Mouse (Mus musculus) telencephalon, adult 2 months (tissue): Measurements from ENCODE around the gene Ppm1j.
"Not testable (repeated sequence)": the region's sequence is repeated elsewhere in the genome, so short reads cannot be mapped to it uniquely, and the experiment has no call there.

ENCODE experiments used
- DNase-seq: peaks from one replicate; pipeline ENCODE4 v3.0.0-alpha.2; 2011; ENCODE audit warnings: low read depth, low spot score

The Ppm1j gene

DNA sequence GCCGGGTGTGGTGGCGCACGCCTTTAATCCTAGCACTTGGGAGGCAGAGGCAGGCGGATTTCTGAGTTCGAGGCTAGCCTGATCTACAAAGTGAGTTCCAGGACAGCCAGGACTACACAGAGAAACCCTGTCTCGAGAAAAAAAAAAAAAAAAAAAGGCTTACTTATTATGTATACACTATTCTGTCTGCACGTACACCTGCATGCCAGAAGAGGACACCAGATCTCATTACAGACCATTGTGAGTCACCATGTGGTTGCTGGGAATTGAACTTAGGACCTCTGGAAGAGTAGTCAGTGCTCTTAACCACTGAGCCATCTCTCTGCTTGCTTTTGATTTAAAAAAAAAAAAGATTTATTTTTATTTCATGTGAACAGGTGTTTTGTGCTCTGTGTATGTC is 32.4 kb downstream of the Ppm1j start:
- DNase-seq, result not testable (repeated sequence)

DNA sequence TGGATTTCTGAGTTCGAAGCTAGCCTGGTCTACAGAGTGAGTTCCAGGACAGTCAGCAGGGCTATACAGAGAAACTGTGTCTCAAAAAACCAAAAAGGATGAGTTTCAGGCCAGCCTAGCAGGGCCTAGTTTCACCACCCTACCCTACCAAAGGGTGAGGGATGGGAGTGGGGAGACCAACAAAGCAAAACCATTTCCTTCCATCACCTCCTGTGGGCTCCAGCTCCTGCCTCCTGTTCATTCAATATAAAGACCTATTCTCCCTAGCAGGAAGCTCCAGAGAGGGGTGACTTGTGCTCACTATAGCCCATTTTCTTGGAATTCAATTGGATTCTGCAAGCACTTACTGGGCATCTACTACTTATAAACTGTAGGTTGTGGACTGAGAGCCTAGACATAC is 33.9 kb downstream of the Ppm1j start:
- DNase-seq, result no peak

DNA sequence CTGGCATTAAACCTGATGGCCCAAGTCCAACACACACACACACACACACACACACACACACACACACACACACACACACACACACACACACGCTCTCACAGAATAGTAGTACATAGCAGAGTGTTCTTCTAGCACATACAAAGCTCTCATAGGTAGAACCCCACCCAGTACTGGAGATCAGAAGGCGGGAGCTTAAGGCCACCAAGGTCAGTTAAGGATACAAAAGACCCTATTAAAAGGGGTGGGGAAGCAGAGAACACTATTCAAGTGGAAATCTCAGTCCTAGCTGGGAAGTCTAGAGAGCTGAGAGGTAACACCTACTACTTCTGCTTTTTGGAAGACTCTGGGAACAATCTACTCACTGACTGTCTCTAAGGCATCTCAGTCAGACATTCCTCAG is 34.5 kb downstream of the Ppm1j start:
- DNase-seq, result no peak

DNA sequence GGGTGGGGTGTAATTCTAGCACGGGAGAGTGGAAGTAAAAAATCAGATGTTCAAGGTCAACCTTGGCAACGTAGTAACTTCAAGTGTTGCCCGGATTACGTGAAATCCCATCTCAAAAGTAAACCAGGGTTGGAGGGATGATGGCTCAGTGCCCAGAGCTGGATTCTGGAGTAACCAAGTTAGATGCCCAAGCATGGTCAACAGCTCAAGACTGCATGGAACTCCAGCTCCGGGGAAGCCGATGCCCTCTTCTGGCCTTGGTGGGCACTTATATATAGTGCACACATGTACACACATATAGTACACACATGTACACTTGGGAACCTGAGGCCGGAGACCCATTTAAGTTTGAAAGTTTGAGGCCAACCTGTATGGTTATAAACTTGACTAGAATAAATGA is 35.3 kb downstream of the Ppm1j start:
- DNase-seq, result no peak

DNA sequence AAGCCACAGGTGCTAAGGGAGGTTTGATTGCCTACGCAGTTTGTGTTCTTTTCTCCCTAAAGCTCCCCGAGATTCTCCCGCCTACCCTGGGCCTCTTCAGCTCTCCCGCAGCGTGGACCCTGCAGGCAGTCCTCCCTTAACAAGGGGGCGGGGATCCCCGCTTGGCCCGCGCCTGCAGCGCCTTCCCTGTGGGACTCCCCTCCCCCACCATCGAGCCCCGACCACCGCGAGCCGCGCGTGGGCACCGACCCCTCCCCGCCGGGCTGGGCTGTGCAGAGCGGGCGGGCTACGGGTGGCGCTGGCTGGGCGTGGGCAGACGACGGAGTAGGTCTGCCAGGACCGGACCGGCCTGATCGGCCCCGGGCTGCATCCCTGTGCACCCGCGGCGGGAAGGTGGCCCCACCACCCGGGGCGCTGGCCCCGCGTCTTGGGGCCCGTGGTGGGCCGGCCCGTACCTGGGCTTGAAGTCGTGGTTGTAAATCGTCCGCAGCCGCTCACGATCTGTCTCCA is 36.7 kb downstream of the Ppm1j start:
- no peak for DNase-seq

DNA sequence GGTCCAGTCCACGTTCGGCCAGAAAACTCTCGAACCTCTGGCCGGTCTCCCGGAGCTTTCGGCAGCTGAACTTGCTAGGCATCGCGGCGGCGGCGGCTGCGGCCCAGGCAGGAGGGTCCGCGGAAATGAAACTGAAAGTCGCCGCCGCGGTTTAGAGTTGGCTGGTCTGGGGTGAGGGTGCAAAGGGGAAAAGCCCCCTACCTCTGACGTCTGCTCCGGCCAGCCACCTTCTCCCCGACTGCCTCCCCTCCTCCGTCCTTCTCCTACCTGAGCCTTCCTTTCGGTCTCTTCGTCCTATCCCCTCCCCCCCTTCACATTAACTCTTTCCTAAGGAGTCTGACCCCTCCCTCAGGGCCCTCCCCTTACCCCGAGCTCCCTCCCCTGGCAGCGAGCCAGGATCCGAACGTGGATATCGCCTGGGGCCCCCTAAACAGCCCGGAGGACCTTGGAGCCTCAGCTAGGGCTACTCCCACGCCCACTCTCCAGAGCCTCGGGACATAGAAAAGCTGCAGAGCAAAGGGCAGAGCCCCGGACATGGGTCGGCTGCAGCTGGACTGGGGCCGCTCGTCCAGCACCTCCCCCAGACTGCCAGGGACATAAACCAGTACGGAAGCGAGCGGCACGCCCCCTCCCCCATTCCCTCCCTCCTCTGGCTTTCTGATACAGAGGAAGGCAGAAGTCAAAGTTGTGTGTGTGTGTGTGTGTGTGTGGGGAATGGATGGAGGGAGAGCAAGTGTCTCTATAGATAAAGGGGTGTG is 37.3 kb downstream of the Ppm1j start, which contains the start of gene Mov10:
TSS of gene Mov10 (minus strand) at position 573 of the 758 bp plus-strand sequence.
- DNase-seq, result no peak

DNA sequence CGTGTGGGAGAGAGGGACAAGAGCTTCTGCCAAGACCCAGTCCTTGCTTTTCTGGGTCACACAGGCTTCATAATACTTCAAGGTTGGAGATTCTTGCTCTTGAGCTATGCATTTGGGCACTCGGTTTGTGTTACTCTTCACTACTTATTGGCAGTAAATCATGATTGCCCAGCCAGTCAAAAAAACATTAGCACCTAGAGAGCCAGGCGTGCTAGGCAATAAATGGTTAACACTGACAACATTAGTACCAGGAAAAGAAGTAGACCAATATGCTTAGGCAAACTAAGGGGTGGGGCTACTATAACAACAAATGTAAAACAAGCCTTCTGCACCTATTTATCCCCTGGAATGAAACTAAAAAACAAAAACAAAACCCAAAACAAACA is 37.9 kb downstream of the Ppm1j start:
- no peak for DNase-seq

DNA sequence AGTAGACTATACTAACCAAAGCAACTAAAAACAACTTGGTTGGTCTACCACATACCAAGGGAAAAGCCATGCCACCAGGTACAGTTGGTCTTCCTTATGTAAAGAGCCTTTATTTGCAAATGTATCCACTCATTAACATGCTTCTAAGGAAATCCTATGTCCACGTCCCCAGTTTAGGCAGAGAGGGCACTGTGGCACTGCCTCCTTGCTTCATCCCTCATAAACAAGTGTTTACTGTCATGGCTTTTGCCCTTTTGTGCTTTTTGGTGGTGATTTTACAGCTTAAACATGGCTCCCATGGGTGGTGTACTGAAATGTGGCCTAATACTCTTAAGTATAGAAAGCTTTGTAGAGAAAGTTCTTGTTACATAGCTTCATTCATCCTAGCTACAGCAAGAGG is 39.6 kb downstream of the Ppm1j start:
- no peak for DNase-seq

DNA sequence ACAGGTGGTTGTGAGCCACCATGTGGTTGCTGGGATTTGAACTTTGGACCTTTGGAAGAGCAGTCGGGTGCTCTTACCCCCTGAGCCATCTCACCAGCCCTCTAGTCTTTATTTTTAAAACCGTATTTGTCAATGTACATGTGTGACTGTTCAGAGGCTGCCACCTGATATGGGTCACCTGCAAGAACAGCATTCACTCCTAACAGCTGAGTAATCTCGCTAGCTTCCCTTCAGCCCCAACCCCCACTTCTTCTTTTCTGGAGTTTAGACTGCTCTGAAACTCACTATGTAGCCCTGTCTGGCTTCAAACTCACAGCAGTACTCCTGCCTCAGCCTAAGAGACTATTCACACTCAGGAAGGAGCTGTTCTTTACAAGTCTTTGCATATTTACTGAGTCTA is 41.6 kb downstream of the Ppm1j start:
- DNase-seq, result no peak
